In genomic region chr13:67065386-67065785, GRCm38 (mm10) we compare ENCODE assay signal across 23 mouse cellular contexts. TPM values are rescaled to one million over a fixed set of nuclear protein-coding genes. Genes with fewer than 3 reads are reported as not detected.
DNase-seq lines count a peak whose midpoint lies in the region; ATAC-seq and TF ChIP-seq lines count a peak whose summit lies in the region.
"Had no signal": no experiment of that assay in that cellular context is flagged by ENCODE, and none has a peak within 500 bp of the region (broad histone marks: within the 10 kb centered on the region; RNA-seq: fewer than 3 reads in every experiment).

No protein-coding gene starts in this region.

- H3K36me3 ChIP-seq in midbrain, embryonic 11.5 days (ENCODE audit: control insufficient read depth, insufficient read depth, low read length): peaks cover 14% of the 10 kb centered on the region
- H3K36me3 ChIP-seq in midbrain, embryonic 10.5 days: peaks cover 37% of the 10 kb centered on the region
- H3K36me3 ChIP-seq in stomach, postnatal 0 days (ENCODE audit: control insufficient read depth, insufficient read depth, low read length): peaks cover 2% of the 10 kb centered on the region; the same call in 1 of the 2 replicates

- H3K27me3 ChIP-seq in midbrain, embryonic 11.5 days (ENCODE audit: control insufficient read depth, insufficient read depth, low read length): no peaks in the 10 kb centered on the region
- no peaks in the 10 kb centered on the region for H3K27me3 ChIP-seq in midbrain, embryonic 10.5 days (ENCODE audit: low read depth, poor library complexity, severe bottlenecking)
- no peaks in the 10 kb centered on the region for H3K27me3 ChIP-seq in stomach, postnatal 0 days (ENCODE audit: control insufficient read depth, insufficient read depth, low read length)
- H3K27me3 ChIP-seq: embryonic facial prominence, embryonic 13.5 days; forebrain, embryonic 12.5 days; forebrain, embryonic 15.5 days; hindbrain, embryonic 12.5 days; hindbrain, embryonic 15.5 days had no signal

- H3K27ac ChIP-seq in midbrain, embryonic 11.5 days (ENCODE audit: low read depth, low read length): no peak overlapping the region
- no peak overlapping the region for H3K27ac ChIP-seq in midbrain, embryonic 10.5 days (replicated peaks)
- no peak overlapping the region for H3K27ac ChIP-seq in stomach, postnatal 0 days (replicated peaks)
- no peak overlapping the region for H3K27ac ChIP-seq in left cerebral cortex, adult 2 months
- H3K27ac ChIP-seq: embryonic facial prominence, embryonic 13.5 days; forebrain, embryonic 12.5 days; forebrain, embryonic 15.5 days; heart, adult 2 months; heart, embryonic 10.5 days; hindbrain, embryonic 12.5 days; hindbrain, embryonic 15.5 days had no signal

- TF ChIP-seq EP300 in stomach, postnatal 0 days (optimal IDR thresholded peaks at IDR 0.05): no peak

- H3K9me3 ChIP-seq in midbrain, embryonic 11.5 days (ENCODE audit: control insufficient read depth, low read length): peaks cover 6% of the 10 kb centered on the region
- peaks cover 55% of the 10 kb centered on the region for H3K9me3 ChIP-seq in midbrain, embryonic 10.5 days (replicated peaks)
- peaks cover 3% of the 10 kb centered on the region; the same call in 1 of the 2 replicates for H3K9me3 ChIP-seq in stomach, postnatal 0 days (ENCODE audit: control insufficient read depth, low read length)
- H3K9me3 ChIP-seq: heart, embryonic 10.5 days had no signal

- peaks cover under 1% of the 10 kb centered on the region; the same call in 1 of the 2 replicates for H3K4me1 ChIP-seq in midbrain, embryonic 11.5 days (ENCODE audit: control insufficient read depth, insufficient read depth, low read length)
- peaks cover 2% of the 10 kb centered on the region for H3K4me1 ChIP-seq in midbrain, embryonic 10.5 days
- H3K4me1 ChIP-seq in stomach, postnatal 0 days (replicated peaks; ENCODE audit: control insufficient read depth, insufficient read depth): no peaks in the 10 kb centered on the region
- H3K4me1 ChIP-seq: embryonic facial prominence, embryonic 13.5 days had no signal

- no peak overlapping the region for H3K4me3 ChIP-seq in midbrain, embryonic 11.5 days (ENCODE audit: low read depth, low read length)
- H3K4me3 ChIP-seq in midbrain, embryonic 10.5 days: no peak overlapping the region
- no peak overlapping the region for H3K4me3 ChIP-seq in stomach, postnatal 0 days (ENCODE audit: low read depth, low read length)
- H3K4me3 ChIP-seq in left cerebral cortex, adult 2 months: no peak overlapping the region
- H3K4me3 ChIP-seq: embryonic facial prominence, embryonic 13.5 days; forebrain, embryonic 12.5 days; forebrain, embryonic 15.5 days; heart, adult 2 months; heart, embryonic 10.5 days; hindbrain, embryonic 12.5 days; hindbrain, embryonic 15.5 days had no signal

- DNase-seq in midbrain, embryonic 11.5 days (ENCODE audit: low spot score, missing footprints): peak; percentile 67
- DNase-seq in midbrain, embryonic 10.5 days (ENCODE audit: low spot score): no peak
- DNase-seq in WW6 (ENCODE audit: low read depth, low spot score): peak; percentile 40
- peak; percentile 96 for DNase-seq in fat pad, adult 2 months (ENCODE audit: extremely low read depth, low read depth, low spot score)
- DNase-seq in stomach, postnatal 0 days (ENCODE audit: low spot score): no peak
- DNase-seq in left cerebral cortex, adult 2 months (ENCODE audit: extremely low spot score in 1 of 2, low spot score in 2 of 2): no peak
- no peak for DNase-seq in gastrocnemius, postnatal 36 days
- DNase-seq: adrenal gland, postnatal 10 days; adrenal gland, postnatal 36 days; cerebellum, adult 18-20 months; cerebellum, adult 9-10 months; cerebellum, postnatal 14 days; gastrocnemius, postnatal 14 days; heart, adult 2 months had no signal

- WGBS in midbrain, embryonic 11.5 days: 91% methylated on average over 8 of the region's 8 CpGs
- 87% methylated on average over 8 of the region's 8 CpGs for WGBS in midbrain, embryonic 10.5 days
- WGBS in stomach, postnatal 0 days: 70% methylated on average over 8 of the region's 8 CpGs

- no peak overlapping the region for H3K4me2 ChIP-seq in midbrain, embryonic 11.5 days
- no peak overlapping the region for H3K4me2 ChIP-seq in stomach, postnatal 0 days (replicated peaks; ENCODE audit: low read depth)
- H3K4me2 ChIP-seq: embryonic facial prominence, embryonic 13.5 days; forebrain, embryonic 12.5 days; forebrain, embryonic 15.5 days; hindbrain, embryonic 12.5 days; hindbrain, embryonic 15.5 days had no signal

- ATAC-seq in midbrain, embryonic 11.5 days (ENCODE audit: low FRiP score): no peak
- ATAC-seq in stomach, postnatal 0 days (ENCODE audit: low FRiP score, low TSS enrichment): no peak
- ATAC-seq: CD4-positive, CD25-positive, alpha-beta regulatory T cell, adult 4 months; forebrain, embryonic 15.5 days; intestine, postnatal 0 days had no signal

- no peak overlapping the region for H3K9ac ChIP-seq in midbrain, embryonic 11.5 days (ENCODE audit: low read length)
- no peak overlapping the region for H3K9ac ChIP-seq in stomach, postnatal 0 days (ENCODE audit: low read length)
- H3K9ac ChIP-seq: embryonic facial prominence, embryonic 13.5 days; forebrain, embryonic 12.5 days; forebrain, embryonic 15.5 days; hindbrain, embryonic 12.5 days; hindbrain, embryonic 15.5 days had no signal

- intact Hi-C loops in left cerebral cortex, adult 2 months (cut with DNase I): no loop called here
- intact Hi-C loops in gastrocnemius, postnatal 36 days (cut with DNase I): no loop called here

- TF ChIP-seq CTCF in stomach, postnatal 0 days (IDR thresholded peaks at IDR 0.05; ENCODE audit: low read depth): peak; percentile 14; the same call in 1 of the 2 replicates
- TF ChIP-seq CTCF in left cerebral cortex, adult 2 months (IDR thresholded peaks at IDR 0.05): no peak

RNA-seq across cellular contexts. Expression of gene Zfp712, which starts 4.4 kb away (rescaled TPM):
- polyA plus RNA-seq in midbrain, embryonic 11.5 days (2014; fragmentation: Nextera tagmentation; extraction: Ambion mirVana): 6.0 and 6.7 TPM in 2 replicates
- 4.0 and 4.3 TPM in 2 replicates for polyA plus RNA-seq in midbrain, embryonic 10.5 days (2016; fragmentation: Nextera tagmentation; extraction: Ambion mirVana)
- 1.1 and 1.2 TPM in 2 replicates for polyA plus RNA-seq in stomach, postnatal 0 days (2015; fragmentation: Nextera tagmentation; extraction: Ambion mirVana)
- 1 to 10 TPM; 4.3 to 4.7 TPM for total RNA-seq in left cerebral cortex, adult 2 months (2021)
- under 1 TPM; 0.59 to 0.81 TPM for total RNA-seq in gastrocnemius, postnatal 36 days (2021)

RNA-seq across cellular contexts. Expression of gene Zfp708, which starts 32.4 kb away (rescaled TPM):
- polyA plus RNA-seq in midbrain, embryonic 11.5 days (2014; fragmentation: Nextera tagmentation; extraction: Ambion mirVana): 8.5 and 10.3 TPM in 2 replicates
- 5.6 and 7.5 TPM in 2 replicates for polyA plus RNA-seq in midbrain, embryonic 10.5 days (2016; fragmentation: Nextera tagmentation; extraction: Ambion mirVana)
- 1.8 and 2.3 TPM in 2 replicates for polyA plus RNA-seq in stomach, postnatal 0 days (2015; fragmentation: Nextera tagmentation; extraction: Ambion mirVana)
- 1 to 10 TPM; 2.2 to 2.4 TPM for total RNA-seq in left cerebral cortex, adult 2 months (2021)
- total RNA-seq in gastrocnemius, postnatal 36 days (2021): 1 to 10 TPM in 1 of 2 experiments, under 1 TPM in 1; 0.61 to 1.8 TPM

RNA-seq across cellular contexts. Expression of gene Gm28557, which starts 43.0 kb away (rescaled TPM):
- polyA plus RNA-seq in midbrain, embryonic 11.5 days (2014; fragmentation: Nextera tagmentation; extraction: Ambion mirVana): 1.7 and 3.0 TPM in 2 replicates
- polyA plus RNA-seq in midbrain, embryonic 10.5 days (2016; fragmentation: Nextera tagmentation; extraction: Ambion mirVana): 2.6 and 3.1 TPM in 2 replicates
- 1.1 and 1.3 TPM in 2 replicates for polyA plus RNA-seq in stomach, postnatal 0 days (2015; fragmentation: Nextera tagmentation; extraction: Ambion mirVana)
- total RNA-seq in left cerebral cortex, adult 2 months (2021): 1 to 10 TPM; 1.9 to 3.2 TPM
- 1 to 10 TPM; 1.1 to 2.0 TPM for total RNA-seq in gastrocnemius, postnatal 36 days (2021)

RNA-seq across cellular contexts. Expression of gene Rslcan18, which starts 50.7 kb away (rescaled TPM):
- polyA plus RNA-seq in midbrain, embryonic 11.5 days (2014; fragmentation: Nextera tagmentation; extraction: Ambion mirVana): not detected in 2 replicates
- 0.15 and 0.19 TPM in 2 replicates for polyA plus RNA-seq in midbrain, embryonic 10.5 days (2016; fragmentation: Nextera tagmentation; extraction: Ambion mirVana)
- polyA plus RNA-seq in stomach, postnatal 0 days (2015; fragmentation: Nextera tagmentation; extraction: Ambion mirVana): 0.06 and 0.10 TPM in 2 replicates
- under 1 TPM; 0.29 to 0.44 TPM for total RNA-seq in left cerebral cortex, adult 2 months (2021)
- total RNA-seq in gastrocnemius, postnatal 36 days (2021): under 1 TPM; 0.43 to 0.54 TPM
- total RNA-seq: common myeloid progenitor, adult 5-6 weeks had no signal

RNA-seq across cellular contexts. Expression of gene Zfp759, which starts 56.1 kb away (rescaled TPM):
- 2.2 and 2.6 TPM in 2 replicates for polyA plus RNA-seq in midbrain, embryonic 11.5 days (2014; fragmentation: Nextera tagmentation; extraction: Ambion mirVana)
- polyA plus RNA-seq in midbrain, embryonic 10.5 days (2016; fragmentation: Nextera tagmentation; extraction: Ambion mirVana): 1.5 and 1.8 TPM in 2 replicates
- 0.65 and 0.76 TPM in 2 replicates for polyA plus RNA-seq in stomach, postnatal 0 days (2015; fragmentation: Nextera tagmentation; extraction: Ambion mirVana)
- 10 to 100 TPM in 1 of 2 experiments, 1 to 10 TPM in 1; 8.8 to 10.0 TPM for total RNA-seq in left cerebral cortex, adult 2 months (2021)
- 1 to 10 TPM; 2.7 to 4.3 TPM for total RNA-seq in gastrocnemius, postnatal 36 days (2021)

Comparison
In these comparisons a context has a peak if more than half of its experiments do, and no peak if none do; other contexts are left out.
1. DNase-seq: peak in midbrain, embryonic 11.5 days (single experiment), WW6 (single experiment) and fat pad, adult 2 months (single experiment); none in midbrain, embryonic 10.5 days (single experiment), stomach, postnatal 0 days (single experiment), left cerebral cortex, adult 2 months (0 of 2) and gastrocnemius, postnatal 36 days (0 of 2).